Mouse (Mus musculus): ENCODE measurements around the gene Col2a1. TPM values are rescaled to one million over a fixed set of nuclear protein-coding genes. Genes with fewer than 3 reads are reported as not detected.

Gene Col2a1
- polyA plus RNA-seq, 1 experiment = 0.05 TPM

DNA sequence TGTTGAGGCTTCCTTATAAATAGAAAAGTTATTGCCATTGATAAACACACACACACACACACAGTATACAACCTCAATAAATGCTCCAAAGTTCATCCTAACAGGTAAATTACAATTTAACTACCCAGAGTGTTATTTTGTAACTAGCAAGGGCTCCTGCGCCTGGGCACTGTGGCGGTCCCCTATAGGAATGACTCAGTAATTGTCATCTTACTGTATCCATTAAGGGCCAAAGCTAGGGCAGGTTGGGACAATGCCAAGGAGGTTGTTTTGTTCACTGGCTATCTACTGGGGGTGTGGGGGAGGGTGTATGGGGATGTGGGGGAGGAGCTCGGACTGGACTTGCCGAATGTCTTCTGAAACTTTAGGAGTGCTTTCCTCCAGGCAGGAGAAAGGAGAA lies 77.5 kb downstream of the Col2a1 start:
- no peak for TF ChIP-seq GATA1 (IDR thresholded peaks at IDR 0.05; ENCODE audit: low read length)

Other genes starting within 250 kb of the Col2a1 start
- 0.05 TPM in 1 of 2 replicates, not detected in the other for gene Rapgef3, start 236.7 kb downstream of the Col2a1 start, polyA plus RNA-seq (2012)
- 160 and 171 TPM in 2 replicates for gene Slc48a1, start 226.2 kb downstream of the Col2a1 start, polyA plus RNA-seq (2012)
- 128 and 174 TPM in 2 replicates for gene Hdac7, start 160.2 kb downstream of the Col2a1 start, polyA plus RNA-seq (2012)
- gene Vdr, start 94.1 kb downstream of the Col2a1 start, polyA plus RNA-seq (2012) = not detected in 2 replicates
- 15.5 and 21.5 TPM in 2 replicates for gene Tmem106c, start 40.5 kb downstream of the Col2a1 start, polyA plus RNA-seq (2012)
- gene Pfkm, start 87.9 kb upstream of the Col2a1 start, polyA plus RNA-seq (2012) = 23.9 and 28.6 TPM in 2 replicates
- 17.4 and 18.2 TPM in 2 replicates for gene Senp1, start 89.0 kb upstream of the Col2a1 start, polyA plus RNA-seq (2012)
- 5.4 and 7.5 TPM in 2 replicates for gene Asb8, start 160.9 kb upstream of the Col2a1 start, polyA plus RNA-seq (2012)
- not detected in 2 replicates for gene Ccdc184, start 162.5 kb upstream of the Col2a1 start, polyA plus RNA-seq (2012)
- not detected in 2 replicates for gene Olfr288, start 190.8 kb upstream of the Col2a1 start, polyA plus RNA-seq (2012)
- gene Gm44579, start 216.3 kb upstream of the Col2a1 start, polyA plus RNA-seq (2012) = not detected in 2 replicates
- gene Olfr287, start 216.4 kb upstream of the Col2a1 start, polyA plus RNA-seq (2012) = not detected in 2 replicates
- not detected in 2 replicates for gene Olfr286, start 229.8 kb upstream of the Col2a1 start, polyA plus RNA-seq (2012)

Data from G1E-ER4 (cell line).